Mouse (Mus musculus): ENCODE results near the gene Edem1. TPM values are rescaled to one million over a fixed set of nuclear protein-coding genes. Genes with fewer than 3 reads are reported as not detected.

Gene Edem1
- total and polyA plus RNA-seq, 3 experiments = 70.9 to 216 (median 157) TPM

GRCm38 (mm10) chr6:108807446-108807845 lies 21.0 kb upstream of the Edem1 start:
- peak; percentile 25 for TF ChIP-seq RAD21 (IDR thresholded peaks at IDR 0.05; ENCODE audit: low read depth, low read length)
- TF ChIP-seq ZKSCAN1 (IDR thresholded peaks at IDR 0.05; ENCODE audit: borderline replicate concordance, low read depth, low read length) = peak; percentile 39; the same call in 1 of the 2 replicates
- no peak for TF ChIP-seq USF1 (IDR thresholded peaks at IDR 0.05; ENCODE audit: low read depth, low read length)
- TF ChIP-seq SMC3 (IDR thresholded peaks at IDR 0.05; ENCODE audit: low read depth, low read length) = peak; percentile 23
- TF ChIP-seq CTCF (conservative IDR thresholded peaks at IDR 0.05 in 1 of 2, IDR thresholded peaks at IDR 0.05 in 1 of 2; ENCODE audit: low read depth in 2 of 2, low read length in 2 of 2) = peak in 1 of 2 experiments; percentile 53; a peak in 3 of 4 replicates
- no peak for TF ChIP-seq NELFE (IDR thresholded peaks at IDR 0.05; ENCODE audit: low read depth, low read length)
- no peak for TF ChIP-seq ZNF384 (IDR thresholded peaks at IDR 0.05; ENCODE audit: low read depth, low read length)
- no peak for TF ChIP-seq UBTF (IDR thresholded peaks at IDR 0.05; ENCODE audit: low read depth, low read length)
- DNase-seq (ENCODE audit: extremely low read depth) = no peak

GRCm38 (mm10) chr6:108808786-108809185 lies 19.7 kb upstream of the Edem1 start:
- no peaks in the 10 kb centered on the region for H3K9me3 ChIP-seq (replicated peaks; ENCODE audit: low read length)
- TF ChIP-seq E2F4 (IDR thresholded peaks at IDR 0.05; ENCODE audit: insufficient replicate concordance, low read depth, low read length) = no peak
- no peak for TF ChIP-seq MEF2A (IDR thresholded peaks at IDR 0.05; ENCODE audit: borderline replicate concordance, low read depth, low read length)
- no peak for TF ChIP-seq ETS1 (conservative IDR thresholded peaks at IDR 0.05; ENCODE audit: low read depth, low read length)
- no peak for TF ChIP-seq POLR2AphosphoS2 (IDR thresholded peaks at IDR 0.05; ENCODE audit: low read depth, low read length)
- no peak for TF ChIP-seq ZMIZ1 (IDR thresholded peaks at IDR 0.05; ENCODE audit: low read depth, low read length)
- no peak for TF ChIP-seq RCOR1 (conservative IDR thresholded peaks at IDR 0.05; ENCODE audit: low read depth, low read length)
- TF ChIP-seq EP300 (IDR thresholded peaks at IDR 0.05; ENCODE audit: low read length) = no peak
- peak; percentile 43 for TF ChIP-seq RAD21 (IDR thresholded peaks at IDR 0.05; ENCODE audit: low read depth, low read length)
- no peak for TF ChIP-seq JUN (IDR thresholded peaks at IDR 0.05; ENCODE audit: insufficient read depth, low read depth, low read length)
- no peak for TF ChIP-seq NRF1 (IDR thresholded peaks at IDR 0.05; ENCODE audit: low read depth, low read length)
- TF ChIP-seq MAZ (IDR thresholded peaks at IDR 0.05; ENCODE audit: low read depth, low read length) = no peak
- TF ChIP-seq HCFC1 (IDR thresholded peaks at IDR 0.05; ENCODE audit: low read depth, low read length) = no peak
- peak in 1 of 2 experiments; percentile 59; a peak in 2 of 4 replicates for TF ChIP-seq CTCF (conservative IDR thresholded peaks at IDR 0.05 in 1 of 2, IDR thresholded peaks at IDR 0.05 in 1 of 2; ENCODE audit: low read depth in 2 of 2, low read length in 2 of 2)
- TF ChIP-seq JUND (conservative IDR thresholded peaks at IDR 0.05; ENCODE audit: low read depth, low read length) = no peak
- TF ChIP-seq KAT2A (IDR thresholded peaks at IDR 0.05; ENCODE audit: insufficient replicate concordance, low read length) = no peak
- TF ChIP-seq TBP (conservative IDR thresholded peaks at IDR 0.05; ENCODE audit: low read depth, low read length) = no peak
- no peak for TF ChIP-seq USF2 (conservative IDR thresholded peaks at IDR 0.05; ENCODE audit: low read depth, low read length)
- TF ChIP-seq ELF1 (IDR thresholded peaks at IDR 0.05; ENCODE audit: low read depth, low read length) = no peak
- TF ChIP-seq MXI1 (IDR thresholded peaks at IDR 0.05; ENCODE audit: low read depth, low read length) = no peak
- TF ChIP-seq CHD1 (IDR thresholded peaks at IDR 0.05; ENCODE audit: low read depth, low read length) = no peak
- TF ChIP-seq TCF12 (IDR thresholded peaks at IDR 0.05; ENCODE audit: low read depth, low read length) = no peak
- no peak for TF ChIP-seq NELFE (IDR thresholded peaks at IDR 0.05; ENCODE audit: low read depth, low read length)
- TF ChIP-seq SMC3 (IDR thresholded peaks at IDR 0.05; ENCODE audit: low read depth, low read length) = peak; percentile 43
- no peak overlapping the region for H3K27ac ChIP-seq (ENCODE audit: insufficient read depth, low read depth)
- no peaks in the 10 kb centered on the region for H3K27me3 ChIP-seq (replicated peaks)
- no peak overlapping the region for H3K9ac ChIP-seq (ENCODE audit: insufficient read depth, low read depth)
- H3K36me3 ChIP-seq (replicated peaks in 1 of 2; ENCODE audit: control insufficient read depth in 1 of 2, insufficient read depth in 1 of 2, low read length in 1 of 2) = peaks cover 2 to 28% of the 10 kb centered on the region in 2 experiments
- in situ Hi-C loops (cut with MboI; ENCODE audit: low pct_ligation_motif_present, low pct_unique_long_range_greater_than_20kb, low sequenced_read_pairs) = no loop called here
- no peak overlapping the region for H3K4me3 ChIP-seq (replicated peaks in 1 of 3; ENCODE audit: low read depth in 2 of 3, low read length in 2 of 3, poor library complexity in 1 of 3)
- dilution Hi-C loops (cut with MboI; ENCODE audit: extremely low pct_ligation_motif_present, extremely low pct_unique_long_range_greater_than_20kb, low sequenced_read_pairs) = no loop called here
- H3K4me1 ChIP-seq (ENCODE audit: control insufficient read depth in 1 of 2, insufficient read depth in 2 of 2) = peaks cover 15 to 63% of the 10 kb centered on the region in 2 experiments
- no peak overlapping the region for H3K4me2 ChIP-seq (ENCODE audit: insufficient read depth, low read depth, poor library complexity, severe bottlenecking)
- peaks cover 79% of the 10 kb centered on the region for H3K79me2 ChIP-seq (replicated peaks; ENCODE audit: control insufficient read depth, extremely low read depth, insufficient read depth, poor library complexity, severe bottlenecking)
- no peak for DNase-seq (ENCODE audit: extremely low read depth)

More at GRCm38 (mm10) chr6:108807446-108807845, 21.0 kb upstream of the Edem1 start:
- Histone ChIP-seq H3K9ac (ENCODE audit: insufficient read depth, low read depth) (no peak overlapping the region), H3K36me3 (replicated peaks in 1 of 2; ENCODE audit: control insufficient read depth in 1 of 2, insufficient read depth in 1 of 2, low read length in 1 of 2) (peaks cover 0 to 24% of the 10 kb centered on the region in 2 experiments), H3K4me1 (ENCODE audit: control insufficient read depth in 1 of 2, insufficient read depth in 2 of 2) (peaks cover 13 to 73% of the 10 kb centered on the region in 2 experiments), H3K27ac (ENCODE audit: insufficient read depth, low read depth) (no peak overlapping the region), H3K9me3 (replicated peaks; ENCODE audit: low read length) (no peaks in the 10 kb centered on the region), H3K27me3 (replicated peaks) (no peaks in the 10 kb centered on the region), H3K4me2 (ENCODE audit: insufficient read depth, low read depth, poor library complexity, severe bottlenecking) (no peak overlapping the region), H3K4me3 (replicated peaks in 1 of 3; ENCODE audit: low read depth in 2 of 3, low read length in 2 of 3, poor library complexity in 1 of 3) (no peak overlapping the region), H3K79me2 (replicated peaks; ENCODE audit: control insufficient read depth, extremely low read depth, insufficient read depth, poor library complexity, severe bottlenecking) (peaks cover 79% of the 10 kb centered on the region)
- in situ Hi-C loops (cut with MboI; ENCODE audit: low pct_ligation_motif_present, low pct_unique_long_range_greater_than_20kb, low sequenced_read_pairs) = no loop called here
- dilution Hi-C loops (cut with MboI; ENCODE audit: extremely low pct_ligation_motif_present, extremely low pct_unique_long_range_greater_than_20kb, low sequenced_read_pairs) = no loop called here
